Mouse (Mus musculus): ENCODE results near the gene Gpatch2. TPM values are rescaled to one million over a fixed set of nuclear protein-coding genes. Genes with fewer than 3 reads are reported as not detected.

Gene Gpatch2
- total RNA-seq, 1 experiment from 2014 or later: 27.2 TPM

DNA sequence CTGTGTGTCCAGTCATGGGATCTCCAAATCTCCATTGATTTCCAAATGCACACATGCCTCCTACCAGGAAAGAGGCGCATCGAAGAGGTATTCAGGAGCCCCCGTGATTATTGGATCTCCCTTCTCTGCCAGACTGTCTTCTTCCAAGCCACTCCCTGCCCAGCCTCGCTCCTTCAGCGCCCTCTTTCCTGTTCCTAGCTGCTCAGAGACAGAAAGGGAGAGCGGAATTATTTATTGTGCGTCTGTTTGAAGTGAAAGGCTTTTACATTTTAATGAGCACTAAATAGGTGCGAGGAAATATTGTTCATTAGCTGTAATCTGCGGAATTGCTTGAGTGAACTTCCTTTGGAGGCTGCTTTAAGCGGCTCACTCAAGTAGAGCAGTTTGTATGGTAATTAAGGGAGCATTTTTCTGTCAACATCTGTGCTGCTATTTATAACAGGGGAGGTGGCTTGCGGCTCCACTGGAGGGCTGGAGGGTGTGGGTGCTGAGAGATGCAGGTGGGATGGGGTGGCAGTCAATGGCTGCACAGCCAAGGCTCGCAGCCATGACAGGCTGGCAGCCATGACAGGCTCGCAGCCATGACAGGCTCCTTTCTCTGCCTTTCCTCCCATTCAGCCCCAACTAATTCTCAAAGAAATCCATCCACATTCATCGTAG lies 162.7 kb downstream of the Gpatch2 start:
- ATAC-seq (replicated peaks in 1 of 2; ENCODE audit: insufficient read depth in 1 of 2, low FRiP score in 2 of 2, low TSS enrichment in 1 of 2, low read depth in 1 of 2, poor library complexity in 2 of 2, severe bottlenecking in 2 of 2): no peak

- ATAC-seq (replicated peaks in 1 of 2; ENCODE audit: insufficient read depth in 1 of 2, low FRiP score in 2 of 2, low TSS enrichment in 1 of 2, low read depth in 1 of 2, poor library complexity in 2 of 2, severe bottlenecking in 2 of 2): no peak
These were observed 174.2 kb downstream of the Gpatch2 start for GRCm38 (mm10) chr1:187389476-187389875.

DNA sequence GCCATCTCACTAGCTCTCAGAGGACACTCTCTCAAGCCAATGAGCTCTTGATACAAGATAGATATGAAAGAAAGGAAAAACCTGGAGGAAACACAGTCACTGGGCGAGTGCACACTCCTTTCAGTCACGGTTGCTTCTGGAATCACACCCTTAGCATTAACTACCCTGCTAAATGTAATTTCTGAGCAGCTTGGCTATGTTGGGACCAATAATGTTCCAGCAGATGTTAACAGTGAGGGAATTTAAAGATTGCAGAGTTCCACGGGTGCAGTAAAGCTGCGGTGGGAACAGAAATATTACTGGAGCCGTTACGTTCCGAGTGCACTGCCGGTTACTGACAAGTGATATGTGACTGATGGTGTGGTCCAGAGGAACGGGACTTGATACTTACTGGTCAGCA lies 185.5 kb downstream of the Gpatch2 start:
- no peak for ATAC-seq (replicated peaks in 1 of 2; ENCODE audit: insufficient read depth in 1 of 2, low FRiP score in 2 of 2, low TSS enrichment in 1 of 2, low read depth in 1 of 2, poor library complexity in 2 of 2, severe bottlenecking in 2 of 2)

Other genes starting within 250 kb of the Gpatch2 start
- not detected in 2 replicates for gene D1Pas1, start 248.1 kb upstream of the Gpatch2 start, total RNA-seq (2017)
- gene Spata17, start within 50 bp of the Gpatch2 start, total RNA-seq (2017): not detected in 2 replicates